Mouse (Mus musculus): Measurements from ENCODE around the gene Ap3b1. TPM values are rescaled to one million over a fixed set of nuclear protein-coding genes. Genes with fewer than 3 reads are reported as not detected.
"Not testable (repeated sequence)": the region's sequence is repeated elsewhere in the genome, so short reads cannot be mapped to it uniquely, and the experiment has no call there.

Gene Ap3b1
- 47.0 and 50.7 TPM in 2 replicates for total RNA-seq (2015)
- total RNA-seq (2017) = 103 and 113 TPM in 2 replicates

DNA sequence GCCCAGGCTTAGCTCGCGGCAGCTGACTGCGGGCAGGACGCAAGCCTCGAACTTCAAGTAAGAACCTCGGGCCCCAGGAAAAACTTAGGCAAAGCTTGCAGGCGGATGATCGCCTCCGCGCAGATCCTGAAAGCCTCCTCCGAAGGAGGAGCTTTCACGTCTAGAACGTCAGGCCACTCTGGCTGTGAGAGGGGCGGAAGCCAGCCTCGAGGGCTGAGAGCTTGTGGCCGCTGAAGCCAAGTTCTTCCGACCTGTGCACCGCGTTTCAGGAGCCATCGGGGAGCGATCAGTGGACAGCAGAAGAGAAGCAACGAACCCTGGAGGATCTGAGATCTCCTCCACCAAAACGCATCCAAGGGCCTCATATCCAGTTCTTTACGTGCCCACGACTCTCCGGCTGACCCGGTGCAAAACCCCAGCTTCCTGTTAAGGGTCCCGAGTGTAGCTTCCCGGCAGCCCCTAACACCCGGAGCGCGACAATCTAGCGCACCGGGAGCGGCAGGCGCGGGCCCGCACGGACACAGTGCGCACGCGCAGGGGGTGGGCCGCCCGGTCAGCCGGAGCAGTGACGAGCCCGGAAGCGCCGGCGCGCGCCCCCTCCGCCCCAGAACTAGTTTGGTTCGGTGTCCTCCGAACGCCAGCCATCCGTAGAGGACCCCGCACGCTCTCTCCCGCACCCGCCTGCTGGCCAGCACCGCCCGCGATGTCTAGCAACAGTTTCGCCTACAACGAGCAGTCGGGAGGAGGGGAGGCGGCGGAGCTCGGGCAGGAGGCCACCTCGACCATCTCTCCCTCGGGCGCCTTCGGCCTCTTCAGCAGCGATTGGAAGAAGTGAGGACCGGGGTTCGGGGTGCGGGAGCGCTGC lies at the start of gene Ap3b1:
Ap3b1 (plus strand) TSS at position 560 of the 865 bp plus-strand sequence.
- peak; percentile 85 for ATAC-seq (ENCODE audit: poor library complexity, severe bottlenecking)

DNA sequence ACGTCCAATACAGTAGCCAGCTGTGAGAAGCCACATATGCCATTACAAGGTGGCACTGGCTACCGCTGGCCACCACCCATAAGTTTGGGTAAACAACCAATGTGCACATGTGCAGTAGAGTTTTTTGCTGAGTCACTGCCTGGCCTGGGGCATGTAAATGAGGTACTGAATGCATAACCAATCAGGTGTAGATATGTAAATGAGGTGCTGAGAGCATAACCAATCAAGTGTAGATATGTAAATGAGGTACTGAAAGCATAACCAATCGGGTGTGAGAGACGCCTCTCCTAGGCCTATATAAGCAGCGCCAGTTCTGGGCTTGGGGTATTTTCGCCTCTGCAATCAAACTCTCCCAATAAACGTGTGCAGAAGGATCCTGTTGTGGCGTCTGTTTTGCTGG lies 45.9 kb upstream of the Ap3b1 start:
- not testable (repeated sequence) for ATAC-seq (ENCODE audit: poor library complexity, severe bottlenecking)

DNA sequence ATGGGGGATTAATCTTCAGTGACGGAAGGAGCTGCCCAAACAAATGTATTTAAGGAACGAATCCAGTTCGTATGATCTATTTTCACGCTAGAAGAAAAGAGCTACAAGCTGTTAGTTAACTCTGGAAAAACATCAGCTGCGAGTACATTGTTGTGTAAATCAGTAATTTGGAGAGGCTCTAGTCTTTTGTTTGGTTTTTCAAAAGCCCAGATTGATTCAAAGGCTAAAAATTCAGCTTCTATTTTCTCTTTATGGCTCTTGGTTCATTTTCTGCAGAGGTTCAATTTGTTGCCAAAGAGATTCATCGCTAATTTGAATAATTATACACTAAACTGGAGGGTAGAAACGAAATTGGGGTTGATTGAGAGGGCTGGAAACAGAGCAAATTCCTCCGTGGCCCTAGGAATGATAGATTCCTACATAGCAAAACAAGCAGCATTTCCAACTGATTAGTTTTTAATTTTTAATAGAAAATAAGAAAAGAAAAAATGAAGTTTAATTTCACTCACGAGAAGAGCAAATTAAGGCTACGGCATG lies 41.7 kb upstream of the Ap3b1 start:
- ATAC-seq (ENCODE audit: poor library complexity, severe bottlenecking) = no peak

DNA sequence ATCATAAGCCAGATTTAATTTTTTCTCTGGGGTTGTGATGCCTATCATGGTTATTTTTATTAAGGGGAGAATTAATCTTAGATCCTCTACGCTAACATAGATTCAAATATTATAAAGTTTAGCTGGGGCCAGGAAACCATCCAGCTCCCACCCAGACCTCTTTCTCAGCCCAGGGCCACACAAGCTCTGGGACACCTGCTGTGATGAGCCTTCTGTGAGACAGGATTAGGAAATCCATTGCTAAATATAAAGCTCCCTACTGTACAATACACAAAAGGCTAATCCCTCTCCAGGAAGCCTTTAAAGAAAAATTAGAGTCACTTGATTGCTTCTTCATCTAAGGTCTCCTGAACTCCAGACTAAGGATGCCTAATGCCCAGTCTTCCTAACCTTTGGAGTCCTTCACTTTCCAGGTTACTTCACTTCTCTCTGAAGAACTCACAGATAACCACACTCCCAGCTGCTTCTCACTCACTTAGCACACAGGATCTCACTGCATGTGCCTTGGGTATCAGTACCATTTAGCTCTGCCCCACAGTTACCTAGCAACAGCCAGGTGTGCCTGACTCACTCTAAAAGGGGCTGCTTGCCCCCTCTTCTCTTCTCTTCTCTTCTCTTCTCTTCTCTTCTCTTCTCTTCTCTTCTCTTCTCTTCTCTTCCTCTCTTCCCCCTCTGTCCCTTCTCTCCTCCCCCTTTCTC lies 37.5 kb upstream of the Ap3b1 start:
- no peak for ATAC-seq (ENCODE audit: poor library complexity, severe bottlenecking)

DNA sequence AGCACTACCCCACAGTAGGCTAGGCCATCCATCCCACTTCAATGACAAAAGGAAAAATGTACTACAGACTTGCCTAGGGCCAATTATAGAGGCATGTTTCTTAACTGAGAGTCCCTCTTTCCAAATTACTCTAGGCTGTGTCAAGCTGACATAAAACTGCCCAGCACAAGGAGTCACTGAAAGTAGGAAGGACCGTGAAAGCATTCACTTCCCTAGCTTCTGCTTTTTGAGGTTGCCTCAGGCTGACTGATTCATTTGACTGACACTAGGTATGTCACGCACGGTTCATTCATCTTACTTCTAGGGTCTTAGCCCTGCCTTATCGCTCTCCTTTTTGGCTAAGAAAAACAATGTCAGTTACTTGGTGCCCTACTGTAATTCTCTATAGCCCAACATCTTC lies 36.3 kb upstream of the Ap3b1 start:
- peak; percentile 94 for ATAC-seq (ENCODE audit: poor library complexity, severe bottlenecking)

DNA sequence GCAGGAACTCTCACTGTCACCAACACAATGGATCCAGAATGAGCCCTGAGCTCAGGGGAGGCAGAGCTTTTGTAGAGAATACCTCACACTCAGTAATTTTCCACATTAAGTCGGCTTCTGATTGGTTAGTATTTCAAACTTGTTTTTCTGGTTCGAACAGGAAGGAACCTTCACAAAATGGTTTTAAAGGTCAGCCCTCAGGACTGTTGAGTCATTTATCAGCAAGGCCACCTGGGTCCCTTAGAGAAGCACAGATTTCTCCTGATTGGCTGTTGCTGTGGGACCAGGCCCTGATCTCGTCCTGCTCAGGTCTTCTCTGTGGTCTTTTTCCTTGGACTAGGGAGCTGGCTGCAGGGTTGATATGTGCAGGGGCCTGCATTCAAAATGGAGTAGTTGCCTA lies 30.7 kb upstream of the Ap3b1 start:
- no peak for ATAC-seq (ENCODE audit: poor library complexity, severe bottlenecking)

DNA sequence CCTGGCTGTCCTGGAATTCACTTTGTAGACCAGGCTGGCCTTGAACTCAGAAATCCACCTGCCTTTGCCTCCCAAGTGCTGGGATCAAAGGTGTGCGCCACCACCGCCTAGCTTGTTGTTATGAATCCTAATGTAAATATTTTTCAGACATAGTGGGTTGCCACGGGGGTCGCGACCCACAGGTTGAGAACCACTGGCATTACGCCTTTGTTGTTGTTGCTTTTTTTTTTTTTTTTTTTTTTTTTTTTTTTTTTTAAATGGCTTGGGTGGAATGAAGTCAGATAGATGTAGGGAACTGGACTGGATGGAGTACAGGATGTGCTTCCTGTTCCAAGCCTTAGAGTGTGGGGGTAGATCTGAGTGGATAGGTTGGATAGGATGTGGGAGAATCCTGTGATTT lies 29.8 kb upstream of the Ap3b1 start:
- ATAC-seq (ENCODE audit: poor library complexity, severe bottlenecking) = not testable (repeated sequence)

DNA sequence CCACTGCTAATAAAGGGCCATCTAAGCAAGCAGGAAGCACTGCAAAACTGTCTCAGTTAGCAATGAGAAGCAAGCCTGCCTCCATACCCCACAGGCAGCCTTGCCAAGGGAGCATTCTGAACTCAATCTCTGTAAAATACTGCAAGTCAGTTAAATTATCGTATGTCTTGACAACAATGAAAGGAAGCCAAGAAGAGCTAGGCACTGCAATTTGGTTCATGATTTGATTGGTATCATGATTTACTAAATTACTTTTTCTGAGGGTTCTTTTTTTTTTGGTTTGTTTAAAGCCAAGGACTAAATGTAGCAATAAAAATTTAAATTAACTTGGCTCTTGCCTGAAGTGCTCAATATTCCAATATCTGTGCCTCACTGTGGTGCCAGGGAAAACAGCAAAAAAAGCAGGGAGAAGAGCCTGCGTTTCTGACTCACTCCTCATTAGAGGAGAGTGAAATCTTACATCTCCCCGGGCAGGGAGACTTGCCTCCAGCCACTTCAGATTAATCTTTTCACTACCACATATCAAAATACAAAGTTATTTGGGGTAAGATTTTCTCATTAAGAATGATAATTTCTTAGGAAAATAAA lies 28.3 kb upstream of the Ap3b1 start:
- ATAC-seq (ENCODE audit: poor library complexity, severe bottlenecking) = no peak

DNA sequence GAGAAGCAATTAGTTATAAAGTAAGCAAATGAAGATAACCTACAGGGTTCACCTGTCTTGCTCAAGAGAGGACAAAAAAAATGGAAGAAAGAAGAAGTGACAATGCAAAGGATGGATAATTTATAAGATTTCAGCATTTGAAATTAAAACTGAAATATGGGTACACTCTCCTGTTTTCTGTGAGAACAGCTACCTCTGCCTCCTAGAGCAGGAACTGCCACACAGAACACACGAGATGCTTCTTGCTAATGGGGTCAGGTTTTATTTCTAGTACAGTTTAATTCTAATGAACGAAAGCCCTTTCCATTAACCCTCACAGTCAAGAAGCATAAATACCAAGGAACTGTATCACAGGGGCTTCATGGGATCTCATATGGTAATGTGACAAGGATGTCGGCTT lies 20.4 kb upstream of the Ap3b1 start:
- no peak for ATAC-seq (ENCODE audit: poor library complexity, severe bottlenecking)

DNA sequence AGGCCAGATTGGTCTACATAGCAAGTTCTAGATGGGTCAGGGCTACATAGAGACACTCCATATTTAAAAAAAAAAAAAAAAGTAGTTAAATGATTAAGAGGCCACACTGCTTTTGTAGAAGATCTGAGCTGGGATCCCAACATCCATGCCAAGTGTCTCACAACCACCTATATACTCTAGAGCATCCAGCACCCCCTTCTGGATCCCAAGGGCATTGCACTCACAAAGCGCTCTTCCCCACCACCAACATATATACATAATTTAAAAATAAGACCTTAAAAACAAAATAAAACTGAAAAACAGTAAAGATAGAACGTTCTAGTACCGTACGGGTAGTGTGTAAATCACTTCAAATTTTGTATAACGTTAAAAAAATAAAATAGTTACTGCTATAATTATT lies 15.6 kb upstream of the Ap3b1 start:
- ATAC-seq (ENCODE audit: poor library complexity, severe bottlenecking) = peak; percentile 75

DNA sequence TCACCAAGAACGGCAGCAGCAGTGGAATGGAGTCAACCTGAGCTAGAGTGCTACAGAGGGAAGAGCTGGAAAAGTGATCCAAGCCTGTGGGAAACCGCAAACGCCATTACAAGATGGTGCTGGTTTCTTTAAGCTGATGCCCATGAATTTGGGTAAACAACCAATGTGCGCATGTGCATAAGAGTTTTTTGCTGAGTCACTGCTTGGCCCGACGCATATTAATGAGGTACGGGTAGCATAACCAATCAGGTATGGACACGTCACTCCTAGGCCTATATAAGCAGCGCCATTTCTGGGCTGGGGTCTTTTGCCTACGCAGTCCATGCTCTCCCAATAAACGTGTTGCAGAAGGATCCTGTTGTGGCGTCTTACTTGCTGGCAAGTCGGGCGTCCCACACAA lies 14.2 kb upstream of the Ap3b1 start:
- ATAC-seq (ENCODE audit: poor library complexity, severe bottlenecking) = not testable (repeated sequence)

DNA sequence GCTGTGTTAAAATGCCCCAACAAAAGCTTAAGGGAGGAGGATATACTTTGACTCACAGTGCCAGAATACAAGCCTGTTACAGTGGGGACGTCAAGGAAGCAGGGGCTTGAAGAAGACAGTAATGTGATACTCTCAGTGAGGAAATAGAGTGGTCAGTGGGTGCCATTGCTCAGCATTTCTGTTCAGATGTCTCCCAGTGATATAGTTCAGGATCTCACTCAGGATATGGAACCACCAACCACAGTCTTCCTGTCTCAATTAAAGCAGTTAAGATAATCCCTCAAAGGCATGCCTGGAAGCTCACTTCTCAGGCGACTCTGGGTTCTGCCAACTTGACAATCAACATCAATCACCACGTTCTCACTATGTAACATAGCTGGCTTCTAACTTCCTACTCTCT lies 4.2 kb upstream of the Ap3b1 start:
- no peak for ATAC-seq (ENCODE audit: poor library complexity, severe bottlenecking)

DNA sequence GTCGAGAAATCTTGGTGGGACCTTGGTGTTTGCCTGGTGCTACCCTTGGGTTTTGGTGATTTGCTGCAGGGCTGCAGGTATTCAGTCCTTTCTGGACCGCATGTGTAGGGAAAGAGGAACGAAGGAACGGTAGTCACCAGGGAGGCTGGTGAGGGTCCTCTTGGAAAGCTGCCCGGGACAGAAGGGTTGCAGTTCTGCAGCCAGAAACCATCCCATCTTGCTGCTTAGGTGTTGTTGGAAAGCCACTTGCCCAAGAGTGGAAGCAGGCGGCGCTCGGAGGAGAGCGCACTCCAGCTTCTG lies 709 bp upstream of the Ap3b1 start:
- peak; percentile 31 for ATAC-seq (ENCODE audit: poor library complexity, severe bottlenecking)

DNA sequence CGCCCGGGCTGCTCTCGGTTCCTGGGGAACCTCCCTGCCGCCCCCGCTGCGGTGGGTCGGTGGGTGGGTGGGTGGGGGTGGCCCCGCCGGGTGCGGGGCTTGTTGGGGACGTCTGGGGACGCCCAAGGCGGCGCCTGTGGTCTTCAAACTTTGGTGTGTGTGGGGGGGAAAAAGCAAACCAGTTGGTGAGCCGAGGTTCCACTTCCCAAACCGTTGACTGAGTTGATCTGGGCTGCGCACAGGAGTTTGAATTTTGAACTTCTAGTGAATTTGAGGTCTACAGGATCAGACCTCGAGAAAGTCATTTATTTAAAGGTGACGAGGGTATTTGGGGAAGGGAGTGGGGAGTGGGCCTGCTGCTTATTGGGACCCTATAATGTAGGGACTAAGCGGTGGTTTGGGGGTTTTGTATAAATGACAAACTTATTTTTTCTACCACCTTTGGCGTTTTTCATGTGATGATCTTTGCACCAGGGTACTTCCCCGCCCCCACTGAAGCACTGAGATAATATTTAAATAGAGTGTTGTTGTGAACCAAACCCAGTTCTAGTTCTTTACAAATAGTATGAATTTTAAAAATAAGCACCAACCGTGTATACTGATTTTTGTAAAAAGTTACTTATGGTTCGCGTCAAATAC lies 641 bp downstream of the Ap3b1 start:
- ATAC-seq (ENCODE audit: poor library complexity, severe bottlenecking) = peak; percentile 12

DNA sequence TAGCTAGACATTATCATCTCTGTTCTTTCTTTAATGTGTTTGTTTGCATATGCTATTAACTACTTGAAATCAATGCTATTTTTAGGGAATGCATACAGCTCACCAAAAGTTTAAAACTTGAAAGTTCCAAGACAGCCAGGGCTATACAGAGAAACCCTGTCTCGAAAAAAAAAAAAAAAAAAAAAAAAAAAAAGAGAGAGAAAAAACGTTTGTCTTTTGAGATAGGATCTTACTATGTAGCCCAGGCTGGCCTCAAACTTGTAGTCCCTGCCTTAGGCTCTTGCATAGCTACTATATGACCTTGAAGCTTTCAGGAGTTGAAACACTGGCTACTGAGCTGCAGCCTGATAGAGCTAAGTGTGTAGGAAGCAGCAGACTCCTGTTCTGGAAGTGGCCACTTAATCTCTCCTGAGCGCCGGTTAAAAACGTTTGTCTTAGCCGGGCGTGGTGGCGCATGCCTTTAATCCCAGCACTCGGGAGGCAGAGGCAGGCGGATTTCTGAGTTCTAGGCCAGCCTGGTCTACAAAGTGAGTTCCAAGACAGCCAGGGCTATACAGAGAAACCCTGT lies 2.3 kb downstream of the Ap3b1 start:
- ATAC-seq (ENCODE audit: poor library complexity, severe bottlenecking) = not testable (repeated sequence)

DNA sequence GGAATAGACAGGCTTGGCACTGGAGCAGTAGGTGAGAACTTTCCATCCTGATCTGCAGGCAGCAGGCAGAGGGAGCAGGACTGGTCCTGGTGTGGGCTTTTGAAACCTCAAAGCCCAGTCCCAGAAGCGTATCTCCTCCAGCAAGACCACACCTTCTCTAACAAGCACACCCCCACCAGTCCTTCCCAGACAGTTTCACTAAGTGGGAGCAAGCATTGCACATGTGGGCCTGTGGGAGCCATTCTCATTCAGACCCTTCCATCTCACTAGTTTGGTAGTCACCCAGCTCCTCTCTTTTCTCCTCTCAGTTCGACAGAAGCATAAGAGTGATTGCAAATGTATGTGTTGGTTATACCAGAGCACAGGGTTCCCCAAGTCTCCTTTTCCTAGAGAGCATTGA lies 5.6 kb downstream of the Ap3b1 start:
- ATAC-seq (ENCODE audit: poor library complexity, severe bottlenecking) = peak; percentile 29; the same call in 1 of the 2 replicates

DNA sequence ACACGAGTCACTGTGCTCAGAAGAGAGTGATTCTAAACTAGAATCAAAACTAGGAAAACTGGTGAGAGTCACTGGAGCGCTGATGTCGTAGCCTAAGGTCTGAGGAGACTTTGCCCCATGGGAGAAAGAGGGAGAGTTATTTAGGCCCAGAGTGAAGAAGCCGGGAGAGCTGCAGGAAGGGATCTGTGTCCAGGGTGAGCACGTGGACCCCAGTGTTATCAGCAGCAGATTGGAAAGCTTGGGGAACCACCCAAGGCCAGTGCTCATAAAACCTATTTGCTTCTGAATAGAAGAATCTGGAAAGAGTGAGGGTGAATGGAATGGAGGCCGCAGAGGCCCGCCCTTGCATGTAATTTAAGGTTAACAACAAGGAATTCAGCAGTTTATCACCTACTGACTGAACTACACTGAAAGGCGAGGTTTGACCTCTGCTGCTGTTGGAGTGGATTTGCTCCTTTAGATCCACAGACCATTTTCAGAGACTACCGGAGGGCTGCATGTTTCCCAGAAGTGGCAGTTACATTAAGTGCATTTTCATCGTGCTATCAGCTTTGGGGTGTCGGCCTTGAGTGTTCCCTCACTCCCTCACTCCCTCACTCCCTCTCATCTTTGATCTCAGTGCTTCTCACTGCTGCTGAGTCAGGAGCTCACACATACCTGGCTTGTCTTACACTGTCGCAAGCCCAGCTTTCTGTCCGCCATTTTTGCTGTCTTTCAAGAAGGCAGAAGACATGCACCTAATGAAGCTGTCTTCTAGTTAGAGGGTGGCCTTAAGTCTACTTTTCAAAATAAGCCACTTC lies 6.5 kb downstream of the Ap3b1 start:
- ATAC-seq (ENCODE audit: poor library complexity, severe bottlenecking) = no peak

DNA sequence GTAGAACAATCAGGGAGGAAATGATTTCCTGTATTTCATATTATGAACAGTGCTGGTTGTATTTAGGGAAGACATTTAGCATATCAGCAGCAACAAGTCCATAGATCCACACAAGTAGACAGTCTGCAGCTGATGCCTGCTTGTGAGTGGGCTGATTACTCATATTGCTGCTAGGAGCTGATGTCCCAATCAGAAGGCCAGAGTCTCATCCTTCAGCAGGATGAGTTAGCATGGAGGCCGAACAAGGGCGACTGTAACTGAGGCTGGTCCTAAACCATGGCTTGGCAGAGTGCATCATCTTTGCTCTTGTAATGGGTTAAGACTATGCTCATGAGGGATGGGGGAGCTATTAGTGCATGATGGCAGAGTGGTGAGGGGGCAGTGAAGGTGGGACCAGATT lies 9.1 kb downstream of the Ap3b1 start:
- no peak for ATAC-seq (ENCODE audit: poor library complexity, severe bottlenecking)

DNA sequence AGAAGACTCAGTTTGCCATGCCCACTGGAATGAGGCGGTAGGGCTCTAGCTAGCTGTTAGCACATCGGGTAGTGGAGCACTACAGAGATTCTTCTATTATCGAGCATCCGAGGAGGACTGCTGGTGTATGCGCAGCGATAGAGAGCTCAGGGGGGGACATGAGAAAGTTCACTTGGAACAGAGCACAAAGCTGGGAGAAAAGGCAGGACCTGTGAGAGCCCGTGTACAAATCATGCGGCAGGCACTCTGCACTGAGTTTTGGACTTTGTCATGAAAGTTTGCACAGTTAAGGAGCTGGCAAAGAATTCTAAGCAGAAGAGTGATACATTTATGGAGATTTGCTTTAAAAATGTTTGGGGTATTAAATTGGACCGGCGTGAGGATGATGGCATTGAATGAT lies 11.8 kb downstream of the Ap3b1 start:
- no peak for ATAC-seq (ENCODE audit: poor library complexity, severe bottlenecking)

DNA sequence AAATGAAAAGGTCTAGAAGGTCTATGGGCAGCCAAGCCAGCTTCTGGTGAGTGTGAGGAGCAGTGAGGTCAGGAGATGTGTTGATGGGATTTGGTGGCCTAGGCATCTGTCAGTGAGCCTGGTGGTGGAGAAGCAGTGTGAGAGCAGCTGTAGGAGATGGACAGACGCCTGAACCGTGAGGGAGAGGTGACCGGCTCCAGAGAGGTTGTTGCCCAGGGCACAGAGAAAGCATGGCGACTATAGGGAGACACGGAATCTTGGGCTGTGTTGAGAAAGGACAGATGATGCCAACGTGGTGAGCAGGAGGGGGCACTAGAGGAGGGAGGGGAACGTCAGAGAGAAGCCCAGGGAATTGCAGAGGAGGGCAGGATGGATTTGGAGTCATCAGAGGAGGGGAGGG lies 13.3 kb downstream of the Ap3b1 start:
- no peak for ATAC-seq (ENCODE audit: poor library complexity, severe bottlenecking)

Measured in megakaryocyte, adult 5-6 weeks (primary cell).